Mouse (Mus musculus) heart, postnatal 0 days (tissue): Measurements from ENCODE around the gene Med19.

Experiments used
- CTCF ChIP-seq: IDR thresholded peaks from 2 replicates; pipeline ENCODE4 v1.5.1; 2016; ENCODE audit warnings: antibody characterized with exemption, control low read depth, low read depth
- EP300 ChIP-seq: IDR thresholded peaks from 2 replicates; pipeline ENCODE4 v1.6.1; 2016; ENCODE audit warnings: antibody characterized with exemption, low read depth

DNA sequence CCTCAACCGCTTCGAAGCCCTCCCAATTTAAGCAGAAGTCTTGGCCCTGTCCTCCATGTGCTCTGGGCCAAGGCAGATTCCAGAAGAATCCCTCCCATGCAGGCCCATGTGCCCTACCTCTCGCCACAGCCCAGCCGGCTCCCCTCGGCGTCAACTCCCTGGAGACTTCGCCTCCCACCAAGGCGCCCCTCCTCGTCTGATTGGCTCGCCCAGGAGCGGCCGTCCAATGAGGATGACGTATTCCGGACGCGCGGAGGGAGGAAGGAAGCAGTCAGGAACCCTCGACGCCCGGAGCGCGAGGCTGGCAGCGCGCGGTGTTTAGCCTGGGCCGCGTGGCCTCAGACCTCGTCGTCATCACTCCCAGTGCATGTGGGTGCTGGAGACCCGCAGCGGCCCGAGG is 19.4 kb upstream of the Med19 start, which contains the start of gene Btbd18:
- TF ChIP-seq CTCF (no peak), EP300 (no peak)
